Mouse (Mus musculus) thymus, postnatal 0 days (tissue): ENCODE results near the gene Olfr91. TPM values are rescaled to one million over a fixed set of nuclear protein-coding genes. Genes with fewer than 3 reads are reported as not detected.

Experiments used
- DNase-seq: peaks from one replicate; pipeline ENCODE4 v3.0.0-alpha.2; 2015; ENCODE audit warnings: low spot score
- polyA plus RNA-seq: library from polyadenylated mRNA; unstranded; fragments of >200 nt; fragmentation: Nextera tagmentation; extraction: Ambion mirVana; gene quantifications from 2 replicates; pipeline ENCODE4 v1.2.1, GENCODE M21; 2015

Olfr91 gene
- polyA plus RNA-seq, 1 experiment from 2014 or later: not detected

DNA sequence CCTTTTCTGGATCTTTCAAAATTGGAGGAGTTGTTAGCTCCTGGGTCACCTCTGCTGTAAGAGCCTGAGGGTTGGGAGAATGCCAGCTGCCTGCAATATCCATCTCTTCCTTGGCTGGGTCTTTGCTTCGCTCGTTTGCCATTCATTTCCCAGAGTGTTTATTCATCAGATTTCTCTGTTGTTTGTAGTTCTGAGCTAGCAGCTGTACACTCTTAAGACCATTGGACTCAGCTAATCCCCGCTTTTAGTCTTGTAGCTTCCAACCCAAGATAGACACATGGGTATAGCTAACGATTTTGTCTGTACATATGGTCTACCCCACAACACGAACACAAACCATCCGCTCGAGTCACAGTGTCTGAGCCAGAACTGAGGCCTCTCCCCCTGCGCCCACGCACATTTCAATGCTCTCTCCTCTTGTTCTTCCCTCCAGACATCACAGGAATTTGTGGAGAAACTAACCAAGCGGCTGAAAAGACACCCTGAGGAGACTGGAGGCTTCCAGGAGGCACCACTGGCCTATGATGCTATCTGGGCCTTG, 35.9 kb downstream of the Olfr91 start:
- no peak for DNase-seq

DNA sequence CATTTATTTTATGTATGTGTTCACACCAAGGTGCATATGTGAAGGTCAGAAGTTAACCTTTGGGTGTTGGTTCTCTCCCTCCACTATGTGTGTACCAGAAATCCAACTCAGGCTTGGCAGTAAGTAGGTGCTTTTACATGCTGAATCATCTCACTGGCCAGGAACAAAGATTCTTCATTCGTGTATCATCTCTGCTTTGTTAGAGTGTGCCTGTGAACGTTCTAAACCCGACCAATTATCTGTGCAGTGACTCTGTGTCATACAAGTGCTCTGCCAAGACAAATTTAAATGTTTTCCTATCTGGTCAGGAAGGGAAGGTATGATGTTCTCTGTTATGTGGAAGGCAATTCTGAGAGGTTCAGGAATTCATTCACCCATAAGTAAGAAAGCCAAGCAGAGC, 36.6 kb downstream of the Olfr91 start:
- no peak for DNase-seq

DNA sequence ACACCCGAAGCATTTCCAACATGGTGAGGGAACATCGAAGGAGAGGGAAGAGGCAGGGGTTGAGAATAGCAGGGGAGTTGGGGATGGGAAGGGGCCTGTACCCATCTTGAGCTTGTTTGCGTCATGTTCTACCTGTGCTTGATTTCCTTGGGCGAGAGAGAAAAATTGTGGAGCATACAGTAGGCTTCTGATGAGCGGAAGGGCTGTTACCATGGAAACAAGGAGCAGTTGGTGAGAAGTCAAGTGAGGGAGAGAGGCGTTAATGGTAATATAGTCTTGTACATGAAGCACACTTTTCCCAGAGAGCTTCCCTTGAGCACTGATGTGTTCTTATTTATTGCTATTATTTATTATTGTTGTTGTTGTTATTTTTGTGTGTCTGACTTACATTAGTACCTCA, 41.1 kb downstream of the Olfr91 start:
- no peak for DNase-seq

GRCm38 (mm10) chr17:37051745-37052144, 46.3 kb downstream of the Olfr91 start:
- DNase-seq: no peak

GRCm38 (mm10) chr17:37050876-37051275, 47.2 kb downstream of the Olfr91 start:
- DNase-seq: no peak

GRCm38 (mm10) chr17:37050399-37050798, 47.7 kb downstream of the Olfr91 start:
- DNase-seq: no peak

DNA sequence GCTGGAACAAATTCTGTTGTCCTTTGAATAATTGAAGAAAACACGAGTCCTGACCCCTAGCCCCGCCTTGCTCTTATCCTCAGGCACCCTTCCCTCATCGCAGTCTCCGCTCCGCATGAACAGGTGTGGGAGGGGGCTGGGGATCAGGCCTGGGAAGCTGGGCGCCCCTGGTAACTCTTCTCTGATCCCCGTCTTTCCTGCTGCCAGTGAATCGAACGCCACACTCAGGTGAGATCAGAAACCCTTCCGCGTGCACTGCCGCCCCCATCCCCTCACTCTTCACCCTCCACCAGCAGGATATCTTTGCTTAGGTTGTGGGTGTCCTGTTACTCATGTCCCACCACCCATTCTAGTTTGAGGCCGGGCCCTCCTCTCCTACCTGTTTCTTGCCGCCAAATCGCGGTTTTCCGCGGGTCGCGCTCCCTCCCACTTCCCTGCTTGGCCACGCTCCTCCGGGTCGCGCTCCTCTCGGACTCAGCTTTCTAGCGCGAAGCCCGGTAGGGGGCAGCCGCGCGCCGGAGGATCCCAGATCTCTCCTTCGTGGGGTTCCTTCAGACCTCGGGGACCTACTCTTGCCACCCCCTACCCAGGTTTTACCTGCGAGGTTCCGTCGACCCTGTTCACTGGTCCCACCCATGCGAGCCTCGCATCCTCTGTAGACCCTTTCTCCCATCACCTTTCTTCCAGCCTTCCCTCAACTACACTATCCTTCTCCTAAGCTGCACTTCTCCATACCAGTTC, 48.3 kb downstream of the Olfr91 start:
- peak; percentile 17 for DNase-seq

DNA sequence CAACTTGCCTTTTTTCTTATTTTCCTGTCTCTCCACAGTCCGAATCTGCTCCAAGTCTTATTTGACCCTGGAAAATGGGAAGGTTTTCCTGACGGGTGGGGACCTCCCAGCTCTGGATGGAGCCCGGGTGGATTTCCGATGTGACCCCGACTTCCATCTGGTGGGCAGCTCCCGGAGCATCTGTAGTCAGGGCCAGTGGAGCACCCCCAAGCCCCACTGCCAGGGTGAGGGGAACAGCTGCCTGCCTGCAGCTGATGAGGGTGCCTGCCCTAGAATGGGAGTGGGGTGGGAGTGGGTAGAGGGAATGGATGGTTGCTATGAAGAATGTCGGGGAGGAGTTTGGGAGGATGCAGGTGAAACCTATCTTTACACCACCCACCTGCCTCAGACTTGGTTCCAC, 49.7 kb downstream of the Olfr91 start:
- DNase-seq: no peak

DNA sequence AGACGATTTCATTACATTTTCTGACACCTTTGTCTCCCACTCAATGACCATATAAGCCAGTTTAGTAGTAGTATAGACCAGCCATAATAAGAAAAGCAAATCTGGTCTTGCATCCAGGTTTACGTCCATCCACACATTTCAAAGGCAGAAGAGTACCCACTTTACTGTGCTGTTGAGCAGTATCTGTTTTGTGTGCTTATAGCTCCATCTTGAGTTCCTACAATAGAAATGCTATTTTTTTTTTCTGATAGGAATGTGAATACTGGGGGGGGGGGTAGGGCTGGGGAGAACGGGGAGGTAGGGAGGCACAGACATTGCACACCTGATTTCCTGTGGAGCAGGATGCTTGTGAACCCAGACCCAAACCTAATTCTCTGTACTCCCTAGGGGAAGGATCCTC, 50.1 kb downstream of the Olfr91 start:
- no peak for DNase-seq

DNA sequence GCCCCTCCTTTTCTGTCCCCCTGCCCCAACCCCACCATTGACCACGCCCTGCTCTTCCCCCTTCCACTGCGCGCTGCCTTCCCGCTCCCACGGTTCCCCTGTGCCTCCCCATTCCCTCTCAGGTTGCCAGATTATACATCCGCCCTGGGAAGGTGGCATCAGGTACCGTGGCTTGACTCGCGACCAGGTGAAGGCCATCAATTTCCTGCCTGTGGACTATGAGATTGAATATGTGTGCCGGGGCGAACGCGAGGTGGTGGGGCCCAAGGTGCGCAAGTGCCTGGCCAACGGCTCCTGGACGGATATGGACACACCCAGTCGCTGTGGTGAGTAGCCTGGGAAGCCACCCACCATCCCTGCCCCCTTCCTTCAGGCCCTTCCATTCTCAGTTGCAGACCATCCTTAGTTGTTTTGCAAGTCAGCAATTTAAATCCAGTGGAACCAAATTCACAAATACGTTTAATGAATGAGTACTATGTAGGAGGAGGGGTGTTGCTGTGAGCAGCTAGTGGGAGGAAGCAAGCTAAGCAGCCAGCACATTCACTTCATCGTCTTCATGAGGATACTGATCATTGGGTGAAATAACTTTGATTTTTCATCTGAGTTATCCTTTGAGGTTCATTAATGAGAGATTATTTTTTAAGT, 50.6 kb downstream of the Olfr91 start:
- no peak for DNase-seq

DNA sequence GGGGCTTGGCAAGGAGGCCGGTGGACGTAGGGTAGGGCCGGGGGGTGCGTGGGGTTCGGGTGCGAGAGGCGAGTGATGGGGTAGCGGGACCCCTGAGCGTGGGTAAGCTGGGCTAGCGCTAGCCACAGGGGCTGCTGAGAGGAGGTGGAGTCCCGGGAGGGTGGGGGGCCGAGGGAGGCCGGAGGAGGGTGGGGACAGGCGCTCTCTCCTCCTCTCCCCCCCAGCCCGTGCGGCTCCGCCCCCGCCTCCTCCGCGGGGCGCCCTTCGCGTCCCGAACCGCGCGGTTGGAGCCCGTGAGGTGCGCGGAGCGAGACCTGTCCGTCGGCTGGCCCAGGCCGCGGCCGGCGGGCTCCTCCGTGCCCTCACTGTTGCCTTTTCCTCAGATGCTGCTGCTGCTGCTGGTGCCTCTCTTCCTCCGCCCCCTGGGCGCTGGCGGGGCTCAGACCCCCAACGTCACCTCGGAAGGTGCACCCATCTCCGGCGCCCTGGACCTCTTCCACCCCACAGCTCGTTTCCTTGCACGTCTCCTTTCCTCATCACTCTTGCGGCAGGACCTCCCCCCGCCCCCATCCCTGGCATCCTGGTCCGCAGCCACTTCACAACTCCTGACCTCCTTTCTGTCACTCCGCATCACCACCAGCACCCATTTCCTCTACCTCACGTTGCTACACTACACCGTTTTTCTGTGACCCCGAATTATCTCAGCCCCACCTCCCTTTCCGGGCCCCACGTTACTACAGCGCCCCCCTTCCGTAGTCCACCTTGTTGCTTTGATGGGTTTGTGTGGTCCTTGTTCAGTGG, 51.6 kb downstream of the Olfr91 start:
- DNase-seq: peak; percentile 72

DNA sequence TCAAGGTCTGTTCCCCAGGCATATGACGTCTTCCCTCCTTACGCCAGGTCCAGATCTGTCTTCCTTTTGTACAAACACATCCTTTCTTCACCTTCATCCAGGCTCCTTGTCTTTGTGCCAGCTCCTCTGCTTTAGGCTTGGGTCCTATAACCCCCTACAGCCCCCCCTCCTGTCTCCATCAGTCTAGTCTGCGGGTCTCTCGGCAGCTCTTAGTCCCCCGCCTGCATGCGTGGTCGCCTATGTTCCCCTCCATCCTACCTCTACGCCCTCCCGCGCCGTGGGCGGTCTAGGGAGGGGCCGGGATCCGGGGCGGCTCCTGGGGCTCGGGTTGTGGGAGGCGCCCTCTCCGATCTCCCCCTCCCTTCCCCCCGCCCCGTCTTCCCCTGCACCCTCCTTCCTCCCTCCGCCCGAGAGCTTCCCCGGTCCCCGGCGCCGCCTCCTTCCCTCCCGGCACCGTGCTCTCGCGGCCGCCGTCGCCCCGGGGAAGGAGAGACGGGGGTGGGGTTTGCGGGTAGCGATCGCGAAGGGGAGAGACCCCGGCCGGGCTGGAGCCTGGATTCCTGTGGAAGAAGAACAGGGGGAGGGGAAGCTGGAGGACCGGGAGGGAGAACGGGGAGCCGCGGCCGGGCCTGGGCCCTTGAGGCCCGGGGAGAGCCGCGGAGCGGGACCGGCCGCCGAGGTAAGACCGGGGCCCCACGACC, 52.3 kb downstream of the Olfr91 start, which contains the start of gene Gabbr1:
Gabbr1 (plus strand) TSS at position 356 of the 701 bp plus-strand sequence.
- peak; percentile 79 for DNase-seq

- DNase-seq: no peak
These were observed 53.3 kb downstream of the Olfr91 start for GRCm38 (mm10) chr17:37044651-37045244.

Other genes starting within 250 kb of the Olfr91 start
- gene Trim15, start 231.1 kb downstream of the Olfr91 start, polyA plus RNA-seq: 0.08 and 0.09 TPM in 2 replicates
- 0.09 and 0.24 TPM in 2 replicates for gene Trim10, start 228.7 kb downstream of the Olfr91 start, polyA plus RNA-seq
- 0.16 and 0.28 TPM in 2 replicates for gene Trim40, start 208.2 kb downstream of the Olfr91 start, polyA plus RNA-seq
- gene Trim31, start 200.2 kb downstream of the Olfr91 start, polyA plus RNA-seq: 0.16 and 0.19 TPM in 2 replicates
- 0.42 and 0.45 TPM in 2 replicates for gene Rnf39, start 155.4 kb downstream of the Olfr91 start, polyA plus RNA-seq
- 145 and 162 TPM in 2 replicates for gene Ppp1r11, start 146.5 kb downstream of the Olfr91 start, polyA plus RNA-seq
- gene Znrd1, start 139.7 kb downstream of the Olfr91 start, polyA plus RNA-seq: 121 and 135 TPM in 2 replicates
- 5.4 and 5.9 TPM in 2 replicates for gene Znrd1as, start 139.7 kb downstream of the Olfr91 start, polyA plus RNA-seq
- gene 2410137M14Rik, start 117.0 kb downstream of the Olfr91 start, polyA plus RNA-seq: not detected in 2 replicates
- 0.09 and 0.10 TPM in 2 replicates for gene H2-M5, start 108.7 kb downstream of the Olfr91 start, polyA plus RNA-seq
- gene Zfp57, start 97.1 kb downstream of the Olfr91 start, polyA plus RNA-seq: 3.4 and 3.9 TPM in 2 replicates
- not detected in 2 replicates for gene Mog, start 74.9 kb downstream of the Olfr91 start, polyA plus RNA-seq
- gene Gabbr1, start 52.3 kb downstream of the Olfr91 start, polyA plus RNA-seq: 2.4 and 6.8 TPM in 2 replicates
- not detected in 2 replicates for gene Olfr90, start 9.8 kb downstream of the Olfr91 start, polyA plus RNA-seq
- gene Olfr92, start 21.8 kb upstream of the Olfr91 start, polyA plus RNA-seq: not detected in 2 replicates
- not detected in 2 replicates for gene Olfr93, start 63.2 kb upstream of the Olfr91 start, polyA plus RNA-seq
- 83.6 and 90.3 TPM in 2 replicates for gene Ubd, start 95.6 kb upstream of the Olfr91 start, polyA plus RNA-seq
- not detected in 2 replicates for gene Olfr94, start 102.7 kb upstream of the Olfr91 start, polyA plus RNA-seq
- gene Olfr95, start 114.8 kb upstream of the Olfr91 start, polyA plus RNA-seq: not detected in 2 replicates
- gene Olfr96, start 121.9 kb upstream of the Olfr91 start, polyA plus RNA-seq: not detected in 2 replicates
- not detected in 2 replicates for gene Olfr97, start 139.1 kb upstream of the Olfr91 start, polyA plus RNA-seq
- not detected in 2 replicates for gene Olfr98, start 165.5 kb upstream of the Olfr91 start, polyA plus RNA-seq
- 21.7 TPM in 2 replicates for gene H2-M3, start 171.9 kb upstream of the Olfr91 start, polyA plus RNA-seq
- 0.14 and 0.30 TPM in 2 replicates for gene Olfr99, start 185.2 kb upstream of the Olfr91 start, polyA plus RNA-seq
- not detected in 2 replicates for gene Olfr101, start 206.0 kb upstream of the Olfr91 start, polyA plus RNA-seq
- not detected in 2 replicates for gene Olfr102, start 218.8 kb upstream of the Olfr91 start, polyA plus RNA-seq
- gene Olfr103, start 241.4 kb upstream of the Olfr91 start, polyA plus RNA-seq: not detected in 2 replicates